Comparison of ENCODE assay signal across 8 mouse cellular contexts in the genomic region with DNA sequence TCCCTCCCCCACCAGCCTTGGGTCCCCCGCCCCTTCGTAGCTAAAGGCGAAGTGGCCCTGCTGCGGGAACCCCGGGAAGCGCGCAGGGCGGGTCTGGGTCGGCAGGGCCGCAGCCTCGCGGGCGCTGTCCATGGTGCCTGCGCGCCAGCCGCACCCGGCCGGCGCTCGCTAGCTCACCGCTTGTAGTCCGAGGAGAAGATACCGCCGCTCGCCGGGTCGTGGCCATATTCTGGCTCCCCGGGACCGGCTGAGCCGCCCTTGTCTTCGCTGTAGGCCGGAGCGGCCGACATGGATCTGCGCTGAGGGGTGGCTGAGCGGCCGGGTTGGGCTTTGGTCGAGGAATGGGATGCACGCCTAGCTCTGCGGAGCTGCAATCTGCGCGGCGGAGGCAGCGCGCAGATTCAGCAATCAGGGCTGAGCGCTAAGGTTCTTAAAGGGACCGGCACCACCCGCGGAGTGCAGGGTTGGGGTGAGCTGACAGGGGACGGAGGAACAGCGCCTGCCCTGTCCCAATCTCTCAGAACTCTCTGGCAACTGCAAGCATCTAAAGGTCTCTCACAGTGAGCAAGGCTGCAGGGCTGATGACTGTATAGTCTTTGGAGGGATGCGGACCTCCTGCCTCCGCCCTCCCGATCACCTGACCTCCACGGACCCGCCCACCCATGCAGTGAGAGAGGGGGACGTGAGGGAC. TPM values are rescaled to one million over a fixed set of nuclear protein-coding genes. Genes with fewer than 3 reads are reported as not detected.
DNase-seq lines count a peak whose midpoint lies in the region; ATAC-seq and TF ChIP-seq lines count a peak whose summit lies in the region.

Gene Ap3b2 (minus strand): TSS at position 595 of the 691 bp plus-strand sequence.

- peaks cover 28% of the 10 kb centered on the region for H3K27me3 ChIP-seq in intestine, postnatal 0 days (replicated peaks; ENCODE audit: control insufficient read depth, insufficient read depth, low read length)

- peak within 1 kb of the TSS; percentile 83 for H3K4me2 ChIP-seq in intestine, postnatal 0 days (replicated peaks; ENCODE audit: low read depth)

- peak within 1 kb of the TSS; percentile 46 for H3K4me3 ChIP-seq in intestine, postnatal 0 days (ENCODE audit: low read depth, low read length)

- WGBS in intestine, postnatal 0 days = under 1% methylated on average over 51 of the region's 57 CpGs

- no peaks in the 10 kb centered on the region for H3K9me3 ChIP-seq in intestine, postnatal 0 days (ENCODE audit: control insufficient read depth)

- H3K27ac ChIP-seq in intestine, postnatal 0 days (ENCODE audit: low read depth, low read length) = no peak within 1 kb of the TSS; the same call in 1 of the 2 replicates

- TF ChIP-seq CTCF in intestine, postnatal 0 days (IDR thresholded peaks at IDR 0.05; ENCODE audit: low read depth) = no peak

- ATAC-seq in intestine, postnatal 0 days = peak; percentile 69
- ATAC-seq in megakaryocyte progenitor cell, adult 5-6 weeks (replicated peaks; ENCODE audit: poor library complexity) = peak; percentile 88

- peak; percentile 74 for DNase-seq in adrenal gland, postnatal 25 days
- DNase-seq in embryo, embryonic 11 days = peak; percentile 88
- DNase-seq in gastrocnemius, postnatal 36 days = peak; percentile 46 to 47
- peak; percentile 83 to 84 for DNase-seq in left cerebral cortex, postnatal 25 days (ENCODE audit: low spot score in 2 of 2)
- DNase-seq in right cerebral cortex, postnatal 36 days (ENCODE audit: low spot score in 2 of 2) = peak; percentile 60 to 70
- no peak for DNase-seq in T-cell, adult 2 months (ENCODE audit: low spot score)

- H3K9ac ChIP-seq in intestine, postnatal 0 days (ENCODE audit: low read depth, low read length) = no peak within 1 kb of the TSS

- no peaks in the 10 kb centered on the region; the same call in 1 of the 2 replicates for H3K4me1 ChIP-seq in intestine, postnatal 0 days (replicated peaks; ENCODE audit: control insufficient read depth, insufficient read depth, low read length)

- no peaks in the 10 kb centered on the region for H3K36me3 ChIP-seq in intestine, postnatal 0 days (ENCODE audit: control insufficient read depth, insufficient read depth)

- intact Hi-C loops in gastrocnemius, postnatal 36 days (cut with DNase I) = no loop called here
- intact Hi-C loops in left cerebral cortex, postnatal 25 days (cut with DNase I) = loop anchor here (2.0 kb wide), 2 partner anchors 39 to 77 kb away; partner anchors contain the start of genes Cpeb1 and Whamm

RNA-seq across cellular contexts. Expression of gene Ap3b2, which starts in this region (rescaled TPM):
- 9.3 and 13.1 TPM in 2 replicates for total RNA-seq in adrenal gland, postnatal 25 days (2021)
- under 1 TPM; 0.59 to 0.62 TPM for total RNA-seq in gastrocnemius, postnatal 36 days (2021)
- polyA plus RNA-seq in intestine, postnatal 0 days (2015; fragmentation: Nextera tagmentation; extraction: Ambion mirVana) = 2.3 and 2.7 TPM in 2 replicates
- 100 to 1,000 TPM; 141 to 150 TPM for total RNA-seq in left cerebral cortex, postnatal 25 days (2021)
- total RNA-seq in megakaryocyte progenitor cell, adult 5-6 weeks (2015) = not detected in 2 replicates
- not detected in 2 replicates for total RNA-seq in megakaryocyte progenitor cell, adult 5-6 weeks (2017)

Comparison
In these comparisons a context has a peak if more than half of its experiments do, and no peak if none do; other contexts are left out.
1. RNA of gene Ap3b2 (total RNA-seq): 141 to 150 TPM in left cerebral cortex, postnatal 25 days; 9.3 to 13.1 TPM in adrenal gland, postnatal 25 days, 0.59 to 0.62 TPM in gastrocnemius, postnatal 36 days and not detected in megakaryocyte progenitor cell, adult 5-6 weeks; every median in the first group is over 10 times any median in the second.
2. Peak in DNase-seq in gastrocnemius, postnatal 36 days; RNA of the gene not detected or under 1 TPM.
3. Peak in ATAC-seq in megakaryocyte progenitor cell, adult 5-6 weeks; RNA of the gene not detected or under 1 TPM.